Mouse (Mus musculus): ENCODE measurements around the gene Vps13c.
A peak's percentile ranks its signal among the peaks of the same experiment; 100 is the strongest.

Gene Vps13c

DNA sequence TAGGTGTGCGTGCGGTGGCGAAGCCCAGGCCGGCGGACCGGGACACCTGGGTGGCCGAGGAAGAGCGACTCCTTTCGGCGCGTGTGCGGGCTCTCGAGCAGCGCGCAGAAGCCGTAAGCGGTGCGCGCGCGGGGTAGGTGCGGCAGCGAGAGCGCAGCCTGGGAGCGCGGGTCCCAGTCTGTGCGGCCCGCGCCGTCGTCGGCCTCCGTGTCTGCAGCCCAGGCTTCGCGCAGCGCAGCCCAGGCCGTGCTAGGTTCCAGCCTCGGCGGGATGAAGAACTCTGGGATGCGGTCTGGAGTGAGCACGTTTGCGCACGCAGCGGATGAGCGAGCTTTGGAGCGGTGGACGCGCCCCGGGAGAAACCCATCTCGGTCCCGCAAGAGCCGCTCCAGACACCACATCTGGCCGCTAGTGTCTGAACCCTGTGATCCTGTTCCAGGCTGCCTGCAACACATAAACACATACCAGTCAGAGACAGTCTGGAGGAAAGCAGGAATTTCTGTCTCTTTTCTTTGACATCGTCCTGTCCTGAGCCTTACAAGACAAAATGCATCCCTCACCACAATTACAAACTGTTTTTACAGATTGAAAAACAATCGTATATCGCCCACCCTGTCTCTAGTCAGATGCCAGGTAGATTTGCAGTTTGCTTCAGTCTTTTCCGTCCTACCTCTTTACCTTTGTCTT, 8.7 kb upstream of the Vps13c start:
- DNase-seq (ENCODE audit: low spot score in 2 of 2), result peak in 1 of 2 experiments; percentile 37

- no peak for DNase-seq (ENCODE audit: low spot score in 2 of 2)
These were observed 8.1 kb upstream of the Vps13c start, which contains the start of gene C2cd4a for GRCm38 (mm10) chr9:67832046-67832605. TSS of gene C2cd4a (minus strand) at chr9:67832330.

GRCm38 (mm10) chr9:67834535-67834934, 5.7 kb upstream of the Vps13c start:
- no peak for DNase-seq (ENCODE audit: low spot score in 2 of 2)

DNA sequence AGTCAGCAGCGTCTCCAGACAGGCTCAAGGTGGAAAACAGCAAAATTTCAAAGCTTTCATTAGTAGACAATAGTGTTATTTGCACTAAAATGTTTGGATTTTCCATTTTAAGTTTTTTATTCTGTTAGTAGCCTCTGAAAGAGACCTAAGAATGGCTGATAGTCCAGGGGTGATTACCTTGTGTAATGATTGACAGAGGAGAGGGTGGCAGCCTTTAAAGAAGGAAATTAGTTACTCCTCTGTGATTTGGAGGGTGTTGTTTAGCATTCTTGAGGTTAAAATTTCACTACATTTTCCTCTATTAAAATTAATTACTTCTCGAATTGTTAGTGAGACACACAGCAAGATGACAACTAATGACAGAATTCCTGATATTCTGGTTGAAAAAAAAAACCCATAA, 2.9 kb upstream of the Vps13c start:
- DNase-seq (ENCODE audit: low spot score in 2 of 2), result no peak

DNA sequence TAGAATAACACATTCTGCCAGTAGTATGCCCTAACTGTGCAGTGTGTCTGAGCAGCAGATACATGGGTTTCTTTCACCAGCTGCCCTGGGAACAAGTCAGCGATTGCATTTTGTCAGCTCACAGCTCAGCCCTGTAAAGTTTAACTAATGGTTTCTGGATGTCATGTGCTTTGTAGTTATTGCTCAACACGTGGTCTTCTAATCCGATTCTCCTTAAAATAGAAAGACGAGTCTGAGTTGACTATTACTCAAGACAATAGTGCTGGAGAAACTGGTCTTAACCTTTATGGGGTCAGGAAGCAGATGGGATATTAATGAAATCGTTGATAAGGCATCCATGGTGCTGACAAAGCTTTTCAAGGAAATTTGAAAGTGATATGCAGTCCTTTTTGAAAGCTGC, 2.6 kb downstream of the Vps13c start:
- no peak for DNase-seq (ENCODE audit: low spot score in 2 of 2)

GRCm38 (mm10) chr9:67845012-67845411, 4.8 kb downstream of the Vps13c start:
- DNase-seq (ENCODE audit: low spot score in 2 of 2), result no peak

DNA sequence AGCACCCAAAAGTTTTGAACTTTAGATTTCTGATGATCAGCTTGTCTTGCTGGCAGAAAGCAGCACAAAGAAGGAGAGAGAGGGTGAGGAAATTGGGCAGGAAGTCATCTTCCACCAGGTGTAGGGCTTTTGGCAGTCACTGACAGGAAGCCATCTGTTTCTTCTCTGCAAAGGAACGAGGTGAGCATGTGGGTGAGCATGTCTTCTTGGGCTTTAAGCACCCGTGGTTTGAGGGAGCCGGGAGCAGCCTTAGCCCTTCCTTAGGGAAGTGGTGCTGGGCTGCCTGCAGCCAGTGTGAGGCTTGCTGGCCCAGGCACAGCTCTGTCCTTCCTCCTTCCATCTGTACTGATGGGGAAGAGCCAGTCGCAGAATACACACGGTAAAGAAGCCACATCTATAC, 5.5 kb downstream of the Vps13c start:
- DNase-seq (ENCODE audit: low spot score in 2 of 2), result no peak

DNA sequence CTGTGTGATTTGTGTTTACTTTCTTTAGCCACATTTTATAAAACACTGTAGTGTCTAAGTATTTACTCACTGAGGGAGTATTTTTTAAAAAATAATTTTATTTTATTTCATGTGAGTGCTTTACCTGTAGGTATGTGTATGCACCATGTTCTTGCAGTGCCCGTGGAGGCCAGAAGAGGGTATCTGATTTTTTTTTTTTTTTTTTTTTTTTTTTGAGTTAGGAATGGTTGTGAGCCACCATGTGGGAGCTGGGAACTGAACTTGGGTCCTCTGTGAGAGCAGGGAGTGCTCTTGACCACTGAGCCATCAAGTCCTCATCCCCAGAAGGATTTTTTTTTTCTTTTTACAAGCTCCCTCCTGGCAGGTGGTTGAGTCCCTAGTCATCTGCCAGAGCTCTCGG, 5.9 kb downstream of the Vps13c start:
- DNase-seq (ENCODE audit: low spot score in 2 of 2), result no peak

GRCm38 (mm10) chr9:67847606-67848005, 7.4 kb downstream of the Vps13c start:
- no peak for DNase-seq (ENCODE audit: low spot score in 2 of 2)

DNA sequence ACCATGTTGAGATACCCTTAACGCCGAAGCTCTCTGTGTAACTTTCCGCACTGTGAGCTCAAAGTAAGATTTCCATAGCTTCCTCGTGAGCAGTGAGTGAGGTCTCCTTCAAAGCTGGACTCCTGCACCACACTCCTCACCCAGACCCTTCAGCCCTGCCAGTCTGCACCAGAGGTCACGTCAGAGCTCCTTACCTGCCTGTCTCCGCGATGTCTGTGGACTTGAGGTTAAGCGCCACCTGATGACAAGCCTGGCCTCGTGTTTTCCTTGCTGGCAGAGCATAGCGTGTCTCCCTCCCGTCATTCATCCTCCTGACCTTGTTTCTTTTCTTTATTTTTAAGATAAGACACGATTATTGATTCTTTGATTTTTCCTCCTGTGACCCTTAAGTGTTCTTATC, 9.2 kb downstream of the Vps13c start:
- no peak for DNase-seq (ENCODE audit: low spot score in 2 of 2)

DNA sequence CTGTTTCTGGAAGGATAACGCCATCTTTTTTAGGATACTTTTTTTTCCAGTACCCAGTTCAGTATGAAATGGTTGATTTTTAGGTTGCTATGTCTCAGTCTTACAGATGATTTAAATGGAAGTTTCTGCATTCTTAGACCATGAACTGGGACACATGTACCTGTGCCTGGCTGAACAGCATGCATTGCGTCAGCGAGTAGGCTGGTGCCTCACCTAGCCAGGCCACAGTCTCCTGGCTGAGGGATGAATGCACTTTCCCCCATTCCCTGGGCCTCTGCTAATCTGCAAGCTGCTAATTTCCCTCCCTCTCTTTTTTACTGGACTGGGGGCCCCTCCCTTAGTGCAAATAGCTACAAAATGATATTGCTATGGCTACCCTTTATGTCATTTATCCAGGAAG, 9.7 kb downstream of the Vps13c start:
- no peak for DNase-seq (ENCODE audit: low spot score in 2 of 2)

DNA sequence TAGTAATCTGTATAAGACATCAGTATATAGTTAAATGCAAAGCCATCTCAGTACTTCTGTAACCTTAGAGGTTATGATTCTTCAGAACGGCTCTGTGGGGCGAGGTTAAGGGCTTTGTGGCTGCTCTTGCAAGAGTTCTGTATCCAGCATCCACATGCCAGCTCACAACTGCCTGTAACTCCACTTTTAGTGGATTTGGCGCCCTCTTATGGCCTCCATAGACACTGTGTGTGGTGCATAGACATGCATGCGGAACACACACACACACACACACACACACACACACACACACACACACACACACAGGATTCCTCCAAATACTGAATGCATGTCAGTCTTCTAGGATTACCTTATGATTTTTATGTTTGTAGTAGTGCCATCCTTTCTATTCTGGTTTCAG, 11.0 kb downstream of the Vps13c start:
- no peak for DNase-seq (ENCODE audit: low spot score in 2 of 2)

DNA sequence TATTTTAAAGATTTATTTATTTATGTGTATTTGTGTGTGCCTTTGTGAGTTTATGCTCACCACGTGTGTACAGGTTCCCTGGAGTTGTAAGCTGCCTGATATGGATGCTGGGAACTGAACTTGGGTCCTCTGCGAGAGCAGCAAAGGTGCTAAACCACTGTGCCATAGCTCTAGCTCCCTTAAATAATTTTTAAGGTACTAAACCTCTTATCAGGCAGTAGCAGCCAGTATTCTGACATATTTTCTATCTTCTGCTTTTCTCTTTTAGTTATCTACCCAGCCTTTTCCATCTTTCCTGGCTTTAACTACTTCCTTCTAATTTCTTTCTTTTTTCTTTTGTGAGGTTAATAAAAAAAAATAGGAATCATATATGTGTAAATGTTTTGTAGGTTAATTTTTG, 20.1 kb downstream of the Vps13c start:
- no peak for DNase-seq (ENCODE audit: low spot score in 2 of 2)

- no peak for DNase-seq (ENCODE audit: low spot score in 2 of 2)
These were observed 23.1 kb downstream of the Vps13c start for GRCm38 (mm10) chr9:67863332-67863731.

- no peak for DNase-seq (ENCODE audit: low spot score in 2 of 2)
These were observed 23.8 kb downstream of the Vps13c start for GRCm38 (mm10) chr9:67864011-67864410.

GRCm38 (mm10) chr9:67865411-67865810, 25.2 kb downstream of the Vps13c start:
- no peak for DNase-seq (ENCODE audit: low spot score in 2 of 2)

DNA sequence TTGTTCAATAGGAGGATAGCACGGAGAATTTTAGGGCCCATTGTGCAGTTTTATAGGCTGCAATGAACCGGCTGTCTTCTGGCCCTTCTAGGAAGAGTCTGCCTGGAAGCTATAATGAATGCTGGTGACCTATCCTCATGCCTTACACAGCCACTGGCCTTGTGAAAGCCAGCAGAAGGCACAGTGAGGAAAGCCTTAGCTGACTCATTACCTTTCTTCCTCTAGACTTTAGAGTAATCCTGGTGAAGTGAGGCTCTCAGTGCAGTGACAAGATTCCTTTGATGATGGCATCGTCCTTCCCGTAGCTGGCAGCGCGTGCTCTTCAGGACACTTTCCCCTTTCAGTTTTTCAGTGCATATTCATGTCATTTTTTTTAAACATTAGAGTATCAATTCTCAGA, 27.2 kb downstream of the Vps13c start:
- no peak for DNase-seq (ENCODE audit: low spot score in 2 of 2)

- DNase-seq (ENCODE audit: low spot score in 2 of 2), result no peak
These were observed 29.7 kb downstream of the Vps13c start for GRCm38 (mm10) chr9:67869691-67870450.

- DNase-seq (ENCODE audit: low spot score in 2 of 2), result no peak
These were observed 34.5 kb downstream of the Vps13c start for GRCm38 (mm10) chr9:67874522-67875222.

DNA sequence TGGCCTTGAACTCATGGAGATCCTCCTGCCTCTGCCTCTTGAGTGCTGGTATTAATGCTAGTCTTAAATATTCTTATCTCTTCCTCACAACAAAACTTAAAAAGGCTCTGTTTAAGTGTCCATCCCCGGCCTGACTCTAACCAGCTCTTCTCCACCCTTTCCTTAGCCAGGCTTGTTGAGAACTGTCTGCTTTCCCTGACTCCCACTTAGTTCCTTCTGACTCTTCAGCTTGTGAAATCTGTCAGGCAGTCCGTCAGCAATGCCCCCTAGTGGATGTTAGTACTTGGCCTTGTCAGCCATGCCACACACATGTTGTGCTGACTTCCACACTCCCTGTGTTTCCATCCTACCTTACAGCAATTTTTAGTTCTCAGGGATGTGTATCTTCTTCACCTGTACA, 35.1 kb downstream of the Vps13c start:
- peak in 1 of 2 experiments; percentile 35 for DNase-seq (ENCODE audit: low spot score in 2 of 2)

GRCm38 (mm10) chr9:67877081-67877718, 37.0 kb downstream of the Vps13c start:
- no peak for DNase-seq (ENCODE audit: low spot score in 2 of 2)

DNA sequence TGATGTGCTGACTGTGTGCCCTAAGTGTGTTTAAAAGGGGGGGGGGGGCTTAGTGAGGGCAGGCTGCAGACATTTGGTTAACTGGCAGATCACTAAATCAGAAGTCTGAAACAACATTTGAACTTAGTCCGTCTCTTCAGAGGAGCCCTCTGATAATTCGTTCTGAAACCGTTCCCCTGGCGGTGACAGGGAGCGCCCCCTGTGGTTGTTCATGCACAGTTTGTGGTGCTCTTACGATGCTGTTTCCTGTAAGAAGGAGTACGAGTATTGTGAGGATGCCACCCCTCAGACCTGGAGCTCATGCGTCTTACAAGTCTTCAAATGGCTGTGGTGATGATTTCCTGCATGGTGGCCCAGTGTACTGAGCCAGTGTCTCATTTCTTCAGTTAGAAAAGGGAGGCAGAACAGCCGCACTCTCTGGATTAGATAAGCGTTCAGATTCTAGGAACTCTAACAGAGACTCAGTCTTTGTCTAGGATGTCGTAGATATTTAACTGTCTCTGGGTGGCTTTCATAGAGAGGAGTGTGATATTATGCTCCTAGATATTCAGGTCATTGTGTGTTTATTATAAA, 38.1 kb downstream of the Vps13c start:
- no peak for DNase-seq (ENCODE audit: low spot score in 2 of 2)

All from right cerebral cortex, postnatal 10 days (tissue).